Comparison of ENCODE assay signal across 19 mouse cellular contexts in genomic region chr16:10063491-10063890, GRCm38 (mm10).
DNase-seq lines count a peak whose midpoint lies in the region; ATAC-seq and TF ChIP-seq lines count a peak whose summit lies in the region.
"Had no signal": no experiment of that assay in that cellular context is flagged by ENCODE, and none has a peak within 500 bp of the region (broad histone marks: within the 10 kb centered on the region; RNA-seq: fewer than 3 reads in every experiment).

No protein-coding gene starts in this region.

- H3K9ac ChIP-seq in forebrain, postnatal 0 days: no peak overlapping the region
- H3K9ac ChIP-seq in hindbrain, postnatal 0 days (replicated peaks; ENCODE audit: low read length): no peak overlapping the region
- H3K9ac ChIP-seq: heart, embryonic 13.5 days; limb, embryonic 12.5 days; midbrain, embryonic 13.5 days had no signal

- ATAC-seq in forebrain, postnatal 0 days: no peak
- no peak for ATAC-seq in hindbrain, postnatal 0 days
- ATAC-seq: CD4-positive, CD25-positive, alpha-beta regulatory T cell, adult 4 months; forebrain, embryonic 16.5 days; midbrain, embryonic 13.5 days had no signal

- no peak overlapping the region for H3K27ac ChIP-seq in forebrain, postnatal 0 days (ENCODE audit: low read depth, low read length)
- no peak overlapping the region for H3K27ac ChIP-seq in hindbrain, postnatal 0 days
- H3K27ac ChIP-seq: heart, embryonic 13.5 days; hindbrain, embryonic 10.5 days; limb, embryonic 12.5 days; midbrain, embryonic 13.5 days had no signal

- WGBS in forebrain, postnatal 0 days: 65% methylated on average over 8 of the region's 8 CpGs
- WGBS in hindbrain, postnatal 0 days: 70% methylated on average over 8 of the region's 8 CpGs

- H3K9me3 ChIP-seq in forebrain, postnatal 0 days (ENCODE audit: low read length): no peaks in the 10 kb centered on the region
- no peaks in the 10 kb centered on the region for H3K9me3 ChIP-seq in hindbrain, postnatal 0 days (ENCODE audit: low read length)
- H3K9me3 ChIP-seq: heart, embryonic 13.5 days; hindbrain, embryonic 10.5 days; limb, embryonic 12.5 days; midbrain, embryonic 13.5 days had no signal

- no peaks in the 10 kb centered on the region for H3K27me3 ChIP-seq in forebrain, postnatal 0 days (ENCODE audit: insufficient read depth, low read length)
- H3K27me3 ChIP-seq in hindbrain, postnatal 0 days (ENCODE audit: insufficient read depth, low read length): no peaks in the 10 kb centered on the region
- H3K27me3 ChIP-seq: heart, embryonic 13.5 days; limb, embryonic 12.5 days; midbrain, embryonic 13.5 days had no signal

- no peak for TF ChIP-seq CTCF in forebrain, postnatal 0 days (IDR thresholded peaks at IDR 0.05; ENCODE audit: low read depth)
- TF ChIP-seq CTCF in hindbrain, postnatal 0 days (IDR thresholded peaks at IDR 0.05; ENCODE audit: low read depth): no peak

- no peak overlapping the region for H3K4me3 ChIP-seq in forebrain, postnatal 0 days (ENCODE audit: low read depth, low read length)
- no peak overlapping the region for H3K4me3 ChIP-seq in hindbrain, postnatal 0 days (ENCODE audit: low read length)
- H3K4me3 ChIP-seq: heart, embryonic 13.5 days; hindbrain, embryonic 10.5 days; limb, embryonic 12.5 days; midbrain, embryonic 13.5 days; myocyte had no signal

- no peaks in the 10 kb centered on the region for H3K4me1 ChIP-seq in forebrain, postnatal 0 days (ENCODE audit: insufficient read depth)
- 0 out of 2 replicates have a peak, but pooled peaks cover under 1% of the 10 kb centered on the region for H3K4me1 ChIP-seq in hindbrain, postnatal 0 days (ENCODE audit: insufficient read depth, low read length)
- H3K4me1 ChIP-seq: heart, embryonic 13.5 days; hindbrain, embryonic 10.5 days; limb, embryonic 12.5 days; midbrain, embryonic 13.5 days had no signal

- no peaks in the 10 kb centered on the region for H3K36me3 ChIP-seq in forebrain, postnatal 0 days (ENCODE audit: insufficient read depth)
- H3K36me3 ChIP-seq in hindbrain, postnatal 0 days (ENCODE audit: insufficient read depth, low read length): no peaks in the 10 kb centered on the region
- H3K36me3 ChIP-seq: heart, embryonic 13.5 days; hindbrain, embryonic 10.5 days; limb, embryonic 12.5 days; midbrain, embryonic 13.5 days had no signal

- DNase-seq in frontal cortex, postnatal 25 days (ENCODE audit: low spot score in 2 of 2): peak; percentile 38 to 44
- peak; percentile 88 for DNase-seq in layer of hippocampus, adult 9-11 months
- peak; percentile 68 to 97 for DNase-seq in left cerebral cortex, postnatal 25 days (ENCODE audit: low spot score in 2 of 2)
- DNase-seq in forebrain, postnatal 0 days: no peak
- DNase-seq in hindbrain, postnatal 0 days (ENCODE audit: low spot score): no peak
- DNase-seq in cerebellum, adult 11-12 months: no peak
- no peak for DNase-seq in adrenal gland, adult 18-20 months (ENCODE audit: low spot score in 2 of 2)
- DNase-seq: adrenal gland, postnatal 14 days; cerebellum, postnatal 10 days; kidney, postnatal 10 days; lung, postnatal 4 days; thymus, adult 2 months had no signal

- H3K4me2 ChIP-seq in forebrain, postnatal 0 days (ENCODE audit: low read depth): no peak overlapping the region
- no peak overlapping the region for H3K4me2 ChIP-seq in hindbrain, postnatal 0 days (ENCODE audit: low read depth, low read length)
- H3K4me2 ChIP-seq: heart, embryonic 13.5 days; limb, embryonic 12.5 days; midbrain, embryonic 13.5 days had no signal

- intact Hi-C loops in left cerebral cortex, postnatal 25 days (cut with DNase I): loop anchor here (1.0 to 5.0 kb wide), 3 partner anchors 30 to 1056 kb away; partner anchors contain the start of gene Grin2a

Comparison
In these comparisons a context has a peak if more than half of its experiments do, and no peak if none do; other contexts are left out.
1. DNase-seq: peak in frontal cortex, postnatal 25 days (2 of 2), layer of hippocampus, adult 9-11 months (single experiment) and left cerebral cortex, postnatal 25 days (2 of 2); none in forebrain, postnatal 0 days (single experiment), hindbrain, postnatal 0 days (single experiment), cerebellum, adult 11-12 months (single experiment) and adrenal gland, adult 18-20 months (0 of 2).